10 mouse cellular contexts compared by ENCODE assay signal in genomic region chr2:101826950-101827600, GRCm38 (mm10). TPM values are rescaled to one million over a fixed set of nuclear protein-coding genes. Genes with fewer than 3 reads are reported as not detected.
DNase-seq lines count a peak whose midpoint lies in the region; ATAC-seq and TF ChIP-seq lines count a peak whose summit lies in the region.
"Had no signal": no experiment of that assay in that cellular context is flagged by ENCODE, and none has a peak within 500 bp of the region (broad histone marks: within the 10 kb centered on the region; RNA-seq: fewer than 3 reads in every experiment).

No protein-coding gene starts in this region.

- WGBS in kidney, embryonic 14.5 days, result 56% methylated on average over 3 of the region's 3 CpGs
- WGBS in liver, embryonic 16.5 days (ENCODE audit: insufficient replicate concordance), result 60% methylated on average over 3 of the region's 3 CpGs
- 92% methylated on average over 3 of the region's 3 CpGs for WGBS in forebrain, postnatal 0 days

- H3K27ac ChIP-seq in kidney, embryonic 14.5 days (ENCODE audit: low read depth, low read length), result peak overlapping the region; percentile 31; the same call in 1 of the 2 replicates
- H3K27ac ChIP-seq in liver, embryonic 16.5 days (ENCODE audit: low read length), result peak overlapping the region; percentile 61; the same call in 1 of the 2 replicates
- no peak overlapping the region for H3K27ac ChIP-seq in forebrain, postnatal 0 days (ENCODE audit: low read depth, low read length)
- H3K27ac ChIP-seq: limb, embryonic 15.5 days had no signal

- DNase-seq in kidney, adult 8-10 months, result no peak
- DNase-seq in 416B (ENCODE audit: low read depth) (peak; percentile 33), ZHBTc4 (ENCODE audit: low read depth, low spot score) (peak; percentile 14)
- DNase-seq in thymus, postnatal 14 days, result no peak
- DNase-seq in forebrain, postnatal 0 days, result no peak
- no peak for DNase-seq in frontal cortex, postnatal 25 days (ENCODE audit: low spot score in 2 of 2)
- DNase-seq: cerebellum, postnatal 10 days had no signal

- no peaks in the 10 kb centered on the region for H3K9me3 ChIP-seq in kidney, embryonic 14.5 days (ENCODE audit: control insufficient read depth, low read length)
- H3K9me3 ChIP-seq in liver, embryonic 16.5 days (replicated peaks; ENCODE audit: control insufficient read depth, low read length), result no peaks in the 10 kb centered on the region
- H3K9me3 ChIP-seq in forebrain, postnatal 0 days (ENCODE audit: low read length), result no peaks in the 10 kb centered on the region
- H3K9me3 ChIP-seq: limb, embryonic 15.5 days had no signal

- ATAC-seq in kidney, embryonic 14.5 days (ENCODE audit: low FRiP score, low TSS enrichment), result no peak
- ATAC-seq in liver, embryonic 16.5 days (ENCODE audit: low read depth), result no peak
- no peak for ATAC-seq in forebrain, postnatal 0 days

- H3K9ac ChIP-seq in kidney, embryonic 14.5 days (ENCODE audit: low read depth, low read length), result no peak overlapping the region
- no peak overlapping the region for H3K9ac ChIP-seq in liver, embryonic 16.5 days (ENCODE audit: low read depth, low read length)
- no peak overlapping the region for H3K9ac ChIP-seq in forebrain, postnatal 0 days
- H3K9ac ChIP-seq: limb, embryonic 15.5 days had no signal

- no peak overlapping the region for H3K4me3 ChIP-seq in kidney, embryonic 14.5 days (ENCODE audit: low read length)
- no peak overlapping the region for H3K4me3 ChIP-seq in liver, embryonic 16.5 days (ENCODE audit: low read depth, low read length)
- H3K4me3 ChIP-seq in forebrain, postnatal 0 days (ENCODE audit: low read depth, low read length), result no peak overlapping the region
- H3K4me3 ChIP-seq: limb, embryonic 15.5 days had no signal

- no peaks in the 10 kb centered on the region for H3K36me3 ChIP-seq in kidney, embryonic 14.5 days (ENCODE audit: control insufficient read depth, insufficient read depth, low read length)
- no peaks in the 10 kb centered on the region for H3K36me3 ChIP-seq in liver, embryonic 16.5 days (ENCODE audit: control insufficient read depth, insufficient read depth)
- no peaks in the 10 kb centered on the region for H3K36me3 ChIP-seq in forebrain, postnatal 0 days (ENCODE audit: insufficient read depth)
- H3K36me3 ChIP-seq: limb, embryonic 15.5 days had no signal

- H3K4me2 ChIP-seq in kidney, embryonic 14.5 days (replicated peaks; ENCODE audit: low read depth, low read length), result no peak overlapping the region
- H3K4me2 ChIP-seq in liver, embryonic 16.5 days (ENCODE audit: low read depth, low read length), result peak overlapping the region; percentile 4; the same call in 1 of the 2 replicates
- H3K4me2 ChIP-seq in forebrain, postnatal 0 days (ENCODE audit: low read depth), result no peak overlapping the region
- H3K4me2 ChIP-seq: limb, embryonic 15.5 days had no signal

- peaks cover 32% of the 10 kb centered on the region for H3K4me1 ChIP-seq in kidney, embryonic 14.5 days (ENCODE audit: control insufficient read depth, insufficient read depth, low read length)
- no peaks in the 10 kb centered on the region; the same call in 1 of the 2 replicates for H3K4me1 ChIP-seq in liver, embryonic 16.5 days (ENCODE audit: control insufficient read depth, low read depth, low read length)
- no peaks in the 10 kb centered on the region for H3K4me1 ChIP-seq in forebrain, postnatal 0 days (ENCODE audit: insufficient read depth)

- no peak for TF ChIP-seq CTCF in forebrain, postnatal 0 days (IDR thresholded peaks at IDR 0.05; ENCODE audit: low read depth)

- no peaks in the 10 kb centered on the region for H3K27me3 ChIP-seq in kidney, embryonic 14.5 days (ENCODE audit: control insufficient read depth, insufficient read depth, low read length)
- H3K27me3 ChIP-seq in liver, embryonic 16.5 days (ENCODE audit: control insufficient read depth, insufficient read depth, low read depth, low read length), result no peaks in the 10 kb centered on the region
- H3K27me3 ChIP-seq in forebrain, postnatal 0 days (ENCODE audit: insufficient read depth, low read length), result no peaks in the 10 kb centered on the region
- H3K27me3 ChIP-seq: limb, embryonic 15.5 days had no signal

RNA-seq across cellular contexts. Expression of gene Prr5l, which starts 55.8 kb away (rescaled TPM):
- polyA plus RNA-seq in kidney, embryonic 14.5 days (2014; fragmentation: Nextera tagmentation; extraction: Ambion mirVana), result 44.4 and 56.8 TPM in 2 replicates
- 5.2 and 5.4 TPM in 2 replicates for polyA plus RNA-seq in liver, embryonic 16.5 days (2015; fragmentation: Nextera tagmentation; extraction: Ambion mirVana)
- total RNA-seq in forebrain, postnatal 0 days (2014; rRNA removed), result 3.2 and 4.2 TPM in 2 replicates
- polyA plus RNA-seq in forebrain, postnatal 0 days (2015; fragmentation: Nextera tagmentation; extraction: Ambion mirVana), result 3.6 and 5.6 TPM in 2 replicates

RNA-seq across cellular contexts. Expression of gene Commd9, which starts 59.0 kb away (rescaled TPM):
- 61.0 and 61.2 TPM in 2 replicates for polyA plus RNA-seq in kidney, embryonic 14.5 days (2014; fragmentation: Nextera tagmentation; extraction: Ambion mirVana)
- polyA plus RNA-seq in liver, embryonic 16.5 days (2015; fragmentation: Nextera tagmentation; extraction: Ambion mirVana), result 19.9 and 21.7 TPM in 2 replicates
- total RNA-seq in forebrain, postnatal 0 days (2014; rRNA removed), result 144 and 195 TPM in 2 replicates
- polyA plus RNA-seq in forebrain, postnatal 0 days (2015; fragmentation: Nextera tagmentation; extraction: Ambion mirVana), result 97.7 and 107 TPM in 2 replicates

Comparison
In these comparisons a context has a peak if more than half of its experiments do, and no peak if none do; other contexts are left out.
1. DNase-seq: peak in 416B (single experiment) and ZHBTc4 (single experiment); none in kidney, adult 8-10 months (0 of 2), thymus, postnatal 14 days (single experiment), forebrain, postnatal 0 days (single experiment) and frontal cortex, postnatal 25 days (0 of 2).